Mouse (Mus musculus) G1E (cell line): Measurements from ENCODE around the gene Lrrc58.

Experiments
- CTCF ChIP-seq: IDR thresholded peaks from 2 replicates; pipeline ENCODE4 v1.5.1; 2012; ENCODE audit warnings: low read depth, low read length, inconsistent platforms, mixed read lengths
- GATA1 ChIP-seq: IDR thresholded peaks from 2 replicates; pipeline ENCODE4 v1.6.1; 2012; ENCODE audit warnings: borderline replicate concordance, low read length, inconsistent platforms, mixed read lengths

DNA sequence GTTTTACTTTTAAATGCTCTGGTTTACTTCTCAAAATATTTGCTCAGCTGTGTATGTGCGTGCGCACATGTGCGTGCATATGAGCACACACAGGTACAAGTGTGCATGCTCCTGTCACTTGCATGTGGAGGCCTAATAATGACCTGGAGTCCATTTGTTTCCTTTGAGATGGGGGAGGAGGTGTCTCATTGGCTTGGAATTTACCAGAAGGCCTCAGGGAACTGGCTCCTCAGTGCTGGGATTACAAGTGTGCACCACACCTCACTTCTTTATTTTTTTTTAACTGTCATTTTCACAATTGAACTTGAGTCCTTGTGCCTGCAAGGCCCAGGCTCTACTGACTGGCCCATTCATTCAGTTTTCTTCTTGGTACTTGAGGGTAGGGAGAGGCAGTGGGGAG lies 9.2 kb downstream of the Lrrc58 start:
- TF ChIP-seq GATA1 (no peak), CTCF (no peak)
